Mouse (Mus musculus): ENCODE measurements around the gene Brip1. TPM values are rescaled to one million over a fixed set of nuclear protein-coding genes. Genes with fewer than 3 reads are reported as not detected.

The Brip1 gene
- polyA plus RNA-seq, 1 experiment from 2014 or later, result 13.0 TPM

- no peaks in the 10 kb centered on the region for H3K27me3 ChIP-seq (replicated peaks; ENCODE audit: control insufficient read depth, insufficient read depth, low read length)
- H3K27ac ChIP-seq (ENCODE audit: low read depth), result no peak overlapping the region
- WGBS, result 77% methylated on average over 2 of the region's 2 CpGs
- DNase-seq (ENCODE audit: low spot score) (no peak), ATAC-seq (replicated peaks; ENCODE audit: low FRiP score, low TSS enrichment, low read depth) (no peak)
- H3K36me3 ChIP-seq (ENCODE audit: control insufficient read depth, insufficient read depth, low read length), result no peaks in the 10 kb centered on the region
- H3K4me3 ChIP-seq (ENCODE audit: low read depth, low read length), result no peak overlapping the region
- H3K4me2 ChIP-seq (ENCODE audit: low read length), result no peak overlapping the region
- H3K4me1 ChIP-seq (replicated peaks; ENCODE audit: control insufficient read depth, insufficient read depth, low read length), result no peaks in the 10 kb centered on the region
- H3K9ac ChIP-seq (ENCODE audit: low read length), result no peak overlapping the region
- no peaks in the 10 kb centered on the region for H3K9me3 ChIP-seq (ENCODE audit: control insufficient read depth, low read length)
These were observed 42.0 kb downstream of the Brip1 start for GRCm38 (mm10) chr11:86158950-86159349.

- no peak overlapping the region for H3K27ac ChIP-seq (ENCODE audit: low read depth)
- 0 out of 2 replicates have a peak, but pooled peaks cover 5% of the 10 kb centered on the region for H3K36me3 ChIP-seq (ENCODE audit: control insufficient read depth, insufficient read depth, low read length)
- no peak for DNase-seq (ENCODE audit: low spot score)
- H3K4me3 ChIP-seq (ENCODE audit: low read depth, low read length), result no peak overlapping the region
- no peaks in the 10 kb centered on the region for H3K4me1 ChIP-seq (replicated peaks; ENCODE audit: control insufficient read depth, insufficient read depth, low read length)
- ATAC-seq (replicated peaks; ENCODE audit: low FRiP score, low TSS enrichment, low read depth), result no peak
- no peak overlapping the region for H3K9ac ChIP-seq (ENCODE audit: low read length)
- no peaks in the 10 kb centered on the region for H3K9me3 ChIP-seq (ENCODE audit: control insufficient read depth, low read length)
- no peak overlapping the region for H3K4me2 ChIP-seq (ENCODE audit: low read length)
- 76% methylated on average over 5 of the region's 5 CpGs for WGBS
- H3K27me3 ChIP-seq (replicated peaks; ENCODE audit: control insufficient read depth, insufficient read depth, low read length), result no peaks in the 10 kb centered on the region
These were observed 45.4 kb downstream of the Brip1 start for GRCm38 (mm10) chr11:86155638-86156037.

GRCm38 (mm10) chr11:86131324-86131723 is 69.7 kb downstream of the Brip1 start:
- H3K36me3 ChIP-seq (ENCODE audit: control insufficient read depth, insufficient read depth, low read length), result no peaks in the 10 kb centered on the region
- no peaks in the 10 kb centered on the region for H3K9me3 ChIP-seq (ENCODE audit: control insufficient read depth, low read length)
- H3K27ac ChIP-seq (ENCODE audit: low read depth), result no peak overlapping the region
- no peak overlapping the region for H3K9ac ChIP-seq (ENCODE audit: low read length)
- no peaks in the 10 kb centered on the region for H3K4me1 ChIP-seq (replicated peaks; ENCODE audit: control insufficient read depth, insufficient read depth, low read length)
- no peaks in the 10 kb centered on the region for H3K27me3 ChIP-seq (replicated peaks; ENCODE audit: control insufficient read depth, insufficient read depth, low read length)
- ATAC-seq (replicated peaks; ENCODE audit: low FRiP score, low TSS enrichment, low read depth) (no peak), DNase-seq (ENCODE audit: low spot score) (no peak)
- 86% methylated on average over 3 of the region's 3 CpGs for WGBS
- H3K4me3 ChIP-seq (ENCODE audit: low read depth, low read length), result no peak overlapping the region
- no peak overlapping the region for H3K4me2 ChIP-seq (ENCODE audit: low read length)

GRCm38 (mm10) chr11:86117078-86117869 is 83.7 kb downstream of the Brip1 start:
- no peak overlapping the region for H3K27ac ChIP-seq (ENCODE audit: low read depth)
- H3K4me2 ChIP-seq (ENCODE audit: low read length), result no peak overlapping the region
- no peak overlapping the region for H3K9ac ChIP-seq (ENCODE audit: low read length)
- DNase-seq (ENCODE audit: low spot score), result no peak
- H3K4me1 ChIP-seq (replicated peaks; ENCODE audit: control insufficient read depth, insufficient read depth, low read length), result no peaks in the 10 kb centered on the region
- no peaks in the 10 kb centered on the region for H3K36me3 ChIP-seq (ENCODE audit: control insufficient read depth, insufficient read depth, low read length)
- no peaks in the 10 kb centered on the region for H3K27me3 ChIP-seq (replicated peaks; ENCODE audit: control insufficient read depth, insufficient read depth, low read length)
- no peaks in the 10 kb centered on the region for H3K9me3 ChIP-seq (ENCODE audit: control insufficient read depth, low read length)
- no peak for ATAC-seq (replicated peaks; ENCODE audit: low FRiP score, low TSS enrichment, low read depth)
- H3K4me3 ChIP-seq (ENCODE audit: low read depth, low read length), result no peak overlapping the region
- 86% methylated on average over 7 of the region's 7 CpGs for WGBS

GRCm38 (mm10) chr11:86115955-86116354 is 85.0 kb downstream of the Brip1 start:
- Histone ChIP-seq H3K27me3 (replicated peaks; ENCODE audit: control insufficient read depth, insufficient read depth, low read length) (no peaks in the 10 kb centered on the region), H3K27ac (ENCODE audit: low read depth) (no peak overlapping the region), H3K4me2 (ENCODE audit: low read length) (no peak overlapping the region), H3K9ac (ENCODE audit: low read length) (no peak overlapping the region), H3K9me3 (ENCODE audit: control insufficient read depth, low read length) (no peaks in the 10 kb centered on the region), H3K36me3 (ENCODE audit: control insufficient read depth, insufficient read depth, low read length) (no peaks in the 10 kb centered on the region), H3K4me1 (replicated peaks; ENCODE audit: control insufficient read depth, insufficient read depth, low read length) (no peaks in the 10 kb centered on the region), H3K4me3 (ENCODE audit: low read depth, low read length) (no peak overlapping the region)
- WGBS, result 90% methylated on average over 1 of the region's 1 CpGs
- ATAC-seq (replicated peaks; ENCODE audit: low FRiP score, low TSS enrichment, low read depth), result no peak
- DNase-seq (ENCODE audit: low spot score), result no peak

GRCm38 (mm10) chr11:86107276-86107675 is 93.7 kb downstream of the Brip1 start:
- no peaks in the 10 kb centered on the region for H3K4me1 ChIP-seq (replicated peaks; ENCODE audit: control insufficient read depth, insufficient read depth, low read length)
- H3K36me3 ChIP-seq (ENCODE audit: control insufficient read depth, insufficient read depth, low read length), result no peaks in the 10 kb centered on the region
- H3K4me2 ChIP-seq (ENCODE audit: low read length), result no peak overlapping the region
- H3K27ac ChIP-seq (ENCODE audit: low read depth), result no peak overlapping the region
- 88% methylated on average over 4 of the region's 4 CpGs for WGBS
- no peaks in the 10 kb centered on the region for H3K27me3 ChIP-seq (replicated peaks; ENCODE audit: control insufficient read depth, insufficient read depth, low read length)
- no peak for ATAC-seq (replicated peaks; ENCODE audit: low FRiP score, low TSS enrichment, low read depth)
- H3K9ac ChIP-seq (ENCODE audit: low read length), result no peak overlapping the region
- no peak overlapping the region for H3K4me3 ChIP-seq (ENCODE audit: low read depth, low read length)
- no peak for DNase-seq (ENCODE audit: low spot score)
- H3K9me3 ChIP-seq (ENCODE audit: control insufficient read depth, low read length), result no peaks in the 10 kb centered on the region

GRCm38 (mm10) chr11:86106596-86106995 is 94.4 kb downstream of the Brip1 start:
- H3K27ac ChIP-seq (ENCODE audit: low read depth), result no peak overlapping the region
- H3K36me3 ChIP-seq (ENCODE audit: control insufficient read depth, insufficient read depth, low read length), result no peaks in the 10 kb centered on the region
- no peak overlapping the region for H3K9ac ChIP-seq (ENCODE audit: low read length)
- H3K27me3 ChIP-seq (replicated peaks; ENCODE audit: control insufficient read depth, insufficient read depth, low read length), result no peaks in the 10 kb centered on the region
- no peak overlapping the region for H3K4me2 ChIP-seq (ENCODE audit: low read length)
- ATAC-seq (replicated peaks; ENCODE audit: low FRiP score, low TSS enrichment, low read depth) (no peak), DNase-seq (ENCODE audit: low spot score) (no peak)
- no peaks in the 10 kb centered on the region for H3K9me3 ChIP-seq (ENCODE audit: control insufficient read depth, low read length)
- no peak overlapping the region for H3K4me3 ChIP-seq (ENCODE audit: low read depth, low read length)
- H3K4me1 ChIP-seq (replicated peaks; ENCODE audit: control insufficient read depth, insufficient read depth, low read length), result no peaks in the 10 kb centered on the region

GRCm38 (mm10) chr11:86101191-86101590 is 99.8 kb downstream of the Brip1 start:
- Histone ChIP-seq H3K36me3 (ENCODE audit: control insufficient read depth, insufficient read depth, low read length) (no peaks in the 10 kb centered on the region), H3K9ac (ENCODE audit: low read length) (no peak overlapping the region), H3K4me1 (replicated peaks; ENCODE audit: control insufficient read depth, insufficient read depth, low read length) (no peaks in the 10 kb centered on the region), H3K9me3 (ENCODE audit: control insufficient read depth, low read length) (no peaks in the 10 kb centered on the region), H3K4me3 (ENCODE audit: low read depth, low read length) (no peak overlapping the region), H3K27ac (ENCODE audit: low read depth) (no peak overlapping the region), H3K4me2 (ENCODE audit: low read length) (no peak overlapping the region), H3K27me3 (replicated peaks; ENCODE audit: control insufficient read depth, insufficient read depth, low read length) (no peaks in the 10 kb centered on the region)
- ATAC-seq (replicated peaks; ENCODE audit: low FRiP score, low TSS enrichment, low read depth) (no peak), DNase-seq (ENCODE audit: low spot score) (no peak)
- WGBS, result 79% methylated on average over 6 of the region's 6 CpGs

GRCm38 (mm10) chr11:86099341-86099740 is 101.7 kb downstream of the Brip1 start:
- ATAC-seq (replicated peaks; ENCODE audit: low FRiP score, low TSS enrichment, low read depth), result no peak
- Histone ChIP-seq H3K9ac (ENCODE audit: low read length) (no peak overlapping the region), H3K4me1 (replicated peaks; ENCODE audit: control insufficient read depth, insufficient read depth, low read length) (no peaks in the 10 kb centered on the region), H3K27me3 (replicated peaks; ENCODE audit: control insufficient read depth, insufficient read depth, low read length) (no peaks in the 10 kb centered on the region), H3K4me3 (ENCODE audit: low read depth, low read length) (no peak overlapping the region), H3K4me2 (ENCODE audit: low read length) (no peak overlapping the region), H3K36me3 (ENCODE audit: control insufficient read depth, insufficient read depth, low read length) (no peaks in the 10 kb centered on the region), H3K9me3 (ENCODE audit: control insufficient read depth, low read length) (no peaks in the 10 kb centered on the region), H3K27ac (ENCODE audit: low read depth) (no peak overlapping the region)
- 67% methylated on average over 2 of the region's 2 CpGs for WGBS
- no peak for DNase-seq (ENCODE audit: low spot score)

Data from intestine, embryonic 14.5 days (tissue).